Comparison of ENCODE assay signal across 21 mouse cellular contexts in genomic region chr16:33672643-33673042, GRCm38 (mm10). TPM values are rescaled to one million over a fixed set of nuclear protein-coding genes. Genes with fewer than 3 reads are reported as not detected.
DNase-seq lines count a peak whose midpoint lies in the region; ATAC-seq lines count a peak whose summit lies in the region.
"Had no signal": no experiment of that assay in that cellular context is flagged by ENCODE, and none has a peak within 500 bp of the region (broad histone marks: within the 10 kb centered on the region; RNA-seq: fewer than 3 reads in every experiment).

No protein-coding gene starts in this region.

- no peak overlapping the region for H3K4me3 ChIP-seq in hindbrain, embryonic 10.5 days
- no peak overlapping the region for H3K4me3 ChIP-seq in hindbrain, embryonic 13.5 days
- H3K4me3 ChIP-seq: embryonic facial prominence, embryonic 12.5 days; embryonic facial prominence, embryonic 15.5 days; forebrain, embryonic 15.5 days; heart, adult 2 months; heart, embryonic 10.5 days had no signal

- no peaks in the 10 kb centered on the region for H3K27me3 ChIP-seq in hindbrain, embryonic 10.5 days (ENCODE audit: insufficient read depth, poor library complexity, severe bottlenecking)
- no peaks in the 10 kb centered on the region for H3K27me3 ChIP-seq in hindbrain, embryonic 13.5 days
- H3K27me3 ChIP-seq: embryonic facial prominence, embryonic 12.5 days; embryonic facial prominence, embryonic 15.5 days; forebrain, embryonic 15.5 days; Patski had no signal

- DNase-seq in cerebellum, adult 9-10 months, result peak; percentile 31
- DNase-seq in cerebellum, postnatal 10 days, result no peak
- no peak for DNase-seq in hindbrain, embryonic 10.5 days (ENCODE audit: low spot score)
- peak; percentile 0 for DNase-seq in urinary bladder, adult 2 months (ENCODE audit: low spot score)
- DNase-seq in urinary bladder, adult 18-20 months (ENCODE audit: low spot score in 2 of 2), result no peak
- DNase-seq: adrenal gland, postnatal 10 days; adrenal gland, postnatal 36 days; cerebellum, adult 2 months; gastrocnemius, postnatal 25 days; heart, adult 2 months had no signal

- H3K9ac ChIP-seq in hindbrain, embryonic 13.5 days, result no peak overlapping the region
- H3K9ac ChIP-seq: embryonic facial prominence, embryonic 12.5 days; embryonic facial prominence, embryonic 15.5 days; forebrain, embryonic 15.5 days; hindbrain, embryonic 14.5 days had no signal

- peaks cover 14% of the 10 kb centered on the region for H3K4me1 ChIP-seq in hindbrain, embryonic 10.5 days (replicated peaks)
- H3K4me1 ChIP-seq in hindbrain, embryonic 13.5 days (replicated peaks), result peaks cover 9% of the 10 kb centered on the region
- H3K4me1 ChIP-seq: embryonic facial prominence, embryonic 12.5 days had no signal

- H3K9me3 ChIP-seq in hindbrain, embryonic 10.5 days, result no peaks in the 10 kb centered on the region
- H3K9me3 ChIP-seq in hindbrain, embryonic 13.5 days, result no peaks in the 10 kb centered on the region
- H3K9me3 ChIP-seq: embryonic facial prominence, embryonic 12.5 days; embryonic facial prominence, embryonic 15.5 days; forebrain, embryonic 15.5 days; G1E; heart, embryonic 10.5 days had no signal

- H3K27ac ChIP-seq in hindbrain, embryonic 10.5 days, result peak overlapping the region; percentile 66
- H3K27ac ChIP-seq in hindbrain, embryonic 13.5 days, result no peak overlapping the region
- H3K27ac ChIP-seq: embryonic facial prominence, embryonic 12.5 days; embryonic facial prominence, embryonic 15.5 days; heart, adult 2 months; heart, embryonic 10.5 days; hindbrain, embryonic 14.5 days; hindbrain, postnatal 0 days had no signal

- 89% methylated on average over 4 of the region's 4 CpGs for WGBS in hindbrain, embryonic 10.5 days
- 94% methylated on average over 4 of the region's 4 CpGs for WGBS in hindbrain, embryonic 13.5 days

- no peak overlapping the region for H3K4me2 ChIP-seq in hindbrain, embryonic 13.5 days
- H3K4me2 ChIP-seq: embryonic facial prominence, embryonic 12.5 days; embryonic facial prominence, embryonic 15.5 days; forebrain, embryonic 15.5 days; hindbrain, embryonic 14.5 days had no signal

- no peak for ATAC-seq in hindbrain, embryonic 13.5 days (ENCODE audit: low FRiP score)
- ATAC-seq: inflammation-experienced regulatory T-cells, adult 6 months; intestine, postnatal 0 days; Patski had no signal

- H3K36me3 ChIP-seq in hindbrain, embryonic 10.5 days, result no peaks in the 10 kb centered on the region
- no peaks in the 10 kb centered on the region for H3K36me3 ChIP-seq in hindbrain, embryonic 13.5 days
- H3K36me3 ChIP-seq: embryonic facial prominence, embryonic 12.5 days; embryonic facial prominence, embryonic 15.5 days; forebrain, embryonic 15.5 days; G1E; heart, embryonic 10.5 days had no signal

RNA-seq across cellular contexts. Expression of gene Heg1, which starts 11.5 kb away (rescaled TPM):
- polyA plus RNA-seq in hindbrain, embryonic 10.5 days (2016; fragmentation: Nextera tagmentation; extraction: Ambion mirVana), result 21.9 and 22.8 TPM in 2 replicates
- 10.2 and 10.6 TPM in 2 replicates for polyA plus RNA-seq in hindbrain, embryonic 13.5 days (2015; fragmentation: Nextera tagmentation; extraction: Ambion mirVana)
- polyA plus RNA-seq in urinary bladder, adult 2 months (2012; rRNA removed), result 66.3 and 86.7 TPM in 2 replicates

Comparison
In these comparisons a context has a peak if more than half of its experiments do, and no peak if none do; other contexts are left out.
1. DNase-seq: peak in cerebellum, adult 9-10 months (single experiment) and urinary bladder, adult 2 months (single experiment); none in cerebellum, postnatal 10 days (0 of 2), hindbrain, embryonic 10.5 days (single experiment) and urinary bladder, adult 18-20 months (0 of 2).